Mouse (Mus musculus): ENCODE measurements around the gene Gm20390.
A peak's percentile ranks its signal among the peaks of the same experiment; 100 is the strongest.
"Not testable (repeated sequence)": the region's sequence is repeated elsewhere in the genome, so short reads cannot be mapped to it uniquely, and the experiment has no call there.

The Gm20390 gene

GRCm38 (mm10) chr11:93963013-93963412 lies 5.1 kb downstream of the Gm20390 start:
- DNase-seq = no peak

GRCm38 (mm10) chr11:93961482-93961881 lies 6.6 kb downstream of the Gm20390 start:
- no peak for DNase-seq

GRCm38 (mm10) chr11:93957746-93958145 lies 10.3 kb downstream of the Gm20390 start:
- no peak for DNase-seq

- no peak for DNase-seq
These were observed 11.0 kb downstream of the Gm20390 start for GRCm38 (mm10) chr11:93957031-93957555.

- no peak for DNase-seq
These were observed 11.9 kb downstream of the Gm20390 start, which contains the start of gene Nme2 for GRCm38 (mm10) chr11:93956159-93956558. Gene Nme2, minus strand, starts transcription at chr11:93956259.

GRCm38 (mm10) chr11:93955256-93956150 lies 12.6 kb downstream of the Gm20390 start:
- DNase-seq = peak; percentile 87

GRCm38 (mm10) chr11:93954738-93955255 lies 13.3 kb downstream of the Gm20390 start:
- no peak for DNase-seq

- no peak for DNase-seq
These were observed 15.7 kb downstream of the Gm20390 start for GRCm38 (mm10) chr11:93952376-93952775.

GRCm38 (mm10) chr11:93950045-93950444 lies 18.0 kb downstream of the Gm20390 start:
- no peak for DNase-seq

GRCm38 (mm10) chr11:93948887-93949567 lies 19.1 kb downstream of the Gm20390 start:
- no peak for DNase-seq

- no peak for DNase-seq
These were observed 23.1 kb downstream of the Gm20390 start for GRCm38 (mm10) chr11:93944986-93945385.

GRCm38 (mm10) chr11:93940906-93941305 lies 27.2 kb downstream of the Gm20390 start:
- no peak for DNase-seq

- no peak for DNase-seq
These were observed 39.0 kb downstream of the Gm20390 start for GRCm38 (mm10) chr11:93929106-93929505.

GRCm38 (mm10) chr11:93915019-93915418 lies 53.1 kb downstream of the Gm20390 start:
- not testable (repeated sequence) for DNase-seq

GRCm38 (mm10) chr11:93911603-93912002 lies 56.5 kb downstream of the Gm20390 start:
- DNase-seq = no peak

GRCm38 (mm10) chr11:93908829-93909228 lies 59.3 kb downstream of the Gm20390 start:
- no peak for DNase-seq

GRCm38 (mm10) chr11:93907839-93908238 lies 60.3 kb downstream of the Gm20390 start:
- no peak for DNase-seq

- DNase-seq = no peak
These were observed 61.3 kb downstream of the Gm20390 start for GRCm38 (mm10) chr11:93906834-93907233.

All from right cerebral cortex, postnatal 14 days (tissue).